Mouse (Mus musculus) lung, postnatal 0 days (tissue): ENCODE measurements at regions not wholly inside any gene's neighbourhood (a gene's known extent, or its start where the extent isn't known, plus 50 kb on each side); places are given as distances from the start of the nearest gene placed in this dataset.

Experiments used
- CTCF ChIP-seq: IDR thresholded peaks from 2 replicates; pipeline ENCODE4 v1.5.1; 2016; ENCODE audit warnings: antibody characterized with exemption, mild to moderate bottlenecking
- EP300 ChIP-seq: IDR thresholded peaks from 2 replicates; pipeline ENCODE4 v1.6.1; 2016; ENCODE audit warnings: antibody characterized with exemption, mild to moderate bottlenecking, control low read depth

DNA sequence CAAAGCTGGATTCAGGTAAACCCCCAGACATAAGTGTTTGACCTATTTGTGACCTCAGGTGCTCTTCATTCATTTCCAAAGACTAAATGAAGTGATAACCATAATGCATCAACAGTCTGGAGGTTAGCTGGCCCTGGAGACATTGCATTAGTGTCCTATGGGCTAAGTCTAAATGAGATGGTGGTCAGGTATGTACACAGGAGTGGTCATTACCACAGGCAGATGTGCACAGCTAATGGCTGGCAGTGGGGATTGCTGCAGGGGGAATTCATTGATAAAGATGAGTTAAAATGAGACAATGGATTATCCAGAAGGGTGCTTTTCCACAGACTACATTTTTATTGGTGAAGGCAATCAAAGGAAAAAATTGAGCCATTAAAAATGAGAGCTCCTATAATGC, 114.2 kb upstream of the Fam92a start:
- TF ChIP-seq CTCF (no peak), EP300 (no peak)
